Mouse (Mus musculus) heart, embryonic 15.5 days (tissue): ENCODE data around the gene Flii. TPM values are rescaled to one million over a fixed set of nuclear protein-coding genes. Genes with fewer than 3 reads are reported as not detected.
A peak's percentile ranks its signal among the peaks of the same experiment; 100 is the strongest.

Experiments used
- ATAC-seq: fragments of 200-750 bp; cut with Nextera tagmentation; replicated peaks from 2 replicates; pipeline ENCODE4 v1.8.0; 2017; ENCODE audit warnings: low read depth, moderate TSS enrichment; ENCODE audit not compliant: insufficient number of reproducible peaks, insufficient read depth, low FRiP score
- H3K27ac ChIP-seq: fragments of 300-500 bp; sonication (generic); 2 replicates; pipeline ENCODE4 v1.5.1; 2015; ENCODE audit warnings: mild to moderate bottlenecking, inconsistent platforms
- H3K27me3 ChIP-seq: fragments of 300-500 bp; sonication (generic); 2 replicates; pipeline ENCODE4 v1.6.1; 2015; ENCODE audit warnings: inconsistent platforms
- H3K36me3 ChIP-seq: fragments of 300-500 bp; sonication (generic); 2 replicates; pipeline ENCODE4 v1.6.1; 2015; ENCODE audit warnings: mild to moderate bottlenecking, inconsistent platforms
- H3K4me1 ChIP-seq: fragments of 300-500 bp; sonication (generic); replicated peaks from 2 replicates; pipeline ENCODE4 v1.6.1; 2015; ENCODE audit warnings: inconsistent platforms
- H3K4me2 ChIP-seq: fragments of 300-500 bp; sonication (generic); 2 replicates; pipeline ENCODE4 v1.6.1; 2015; ENCODE audit warnings: inconsistent platforms, mild to moderate bottlenecking, moderate library complexity
- H3K4me3 ChIP-seq: fragments of 300-500 bp; sonication (generic); 2 replicates; pipeline ENCODE4 v1.5.1; 2015; ENCODE audit warnings: mild to moderate bottlenecking, inconsistent platforms
- H3K9ac ChIP-seq: fragments of 300-500 bp; sonication (generic); 2 replicates; pipeline ENCODE4 v1.6.1; 2015; ENCODE audit warnings: mild to moderate bottlenecking, inconsistent platforms
- H3K9me3 ChIP-seq: fragments of 300-500 bp; sonication (generic); replicated peaks from 2 replicates; pipeline ENCODE4 v1.6.1; 2016; ENCODE audit warnings: inconsistent platforms
- WGBS: fragments of 180-500 bp; shearing (Covaris S2); methylation state at CpG from one replicate; pipeline ENCODE4 v1.1.7; 2015; ENCODE audit warnings: mixed read lengths; 5-methylcytosine and 5-hydroxymethylcytosine counted together
- polyA plus RNA-seq: library from polyadenylated mRNA; unstranded; fragments of >200 nt; fragmentation: Nextera tagmentation; extraction: Ambion mirVana; gene quantifications from 2 replicates; pipeline ENCODE4 v1.2.1, GENCODE M21; 2015

Flii gene
- polyA plus RNA-seq: 66.3 and 85.1 TPM in 2 replicates

DNA sequence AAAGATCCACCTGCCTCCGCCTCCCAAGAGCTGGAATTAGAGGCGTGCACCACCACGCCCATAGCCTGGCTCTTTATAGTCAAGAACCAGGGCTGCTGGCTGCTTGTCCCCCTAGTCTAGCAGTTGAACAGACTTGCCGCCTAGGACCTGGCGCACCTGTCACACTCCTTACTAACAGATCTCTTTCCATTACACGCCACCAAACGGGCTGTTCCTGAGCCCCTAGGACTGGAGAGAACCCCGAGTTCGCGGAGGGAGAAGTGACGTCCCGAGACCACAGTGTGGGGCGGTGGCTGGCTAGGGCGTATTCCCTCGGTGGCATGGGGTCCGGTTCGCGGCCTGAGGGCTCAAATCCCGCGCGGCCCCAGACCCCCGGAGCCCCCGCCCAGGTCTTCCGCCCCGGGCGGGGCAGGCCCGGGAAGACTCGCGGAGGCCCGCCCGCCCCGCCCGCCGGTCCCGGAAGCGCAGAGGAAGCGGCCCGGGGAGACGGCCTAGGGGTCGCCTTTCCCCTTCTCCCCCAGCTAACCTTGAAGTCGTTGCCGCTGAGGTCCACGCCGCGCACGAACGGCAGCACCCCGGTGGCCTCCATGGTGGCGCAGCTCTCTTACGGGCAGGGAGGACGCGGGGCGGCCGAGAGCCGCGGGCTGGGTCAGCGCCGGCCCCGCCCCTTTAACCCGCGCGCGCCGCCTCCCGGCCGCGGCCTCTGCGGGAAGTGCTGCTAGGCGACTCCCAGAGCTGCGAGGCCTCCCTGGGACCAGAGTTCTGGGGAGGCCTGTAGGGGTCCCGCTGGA lies at the start of gene Flii:
Gene Flii (minus strand): TSS at position 663 of the 791 bp plus-strand sequence.
- WGBS: under 1% methylated on average over 70 of the region's 71 CpGs
- Histone ChIP-seq H3K27me3 (no peaks in the 10 kb centered on the region), H3K4me1 (peaks cover 25% of the 10 kb centered on the region), H3K4me3 (peak within 1 kb of the TSS; percentile 84), H3K4me2 (peak within 1 kb of the TSS; percentile 74), H3K9me3 (no peaks in the 10 kb centered on the region), H3K9ac (peak within 1 kb of the TSS; percentile 90), H3K36me3 (peaks cover 41% of the 10 kb centered on the region), H3K27ac (peak within 1 kb of the TSS; percentile 88)
- ATAC-seq: peak; percentile 81

DNA sequence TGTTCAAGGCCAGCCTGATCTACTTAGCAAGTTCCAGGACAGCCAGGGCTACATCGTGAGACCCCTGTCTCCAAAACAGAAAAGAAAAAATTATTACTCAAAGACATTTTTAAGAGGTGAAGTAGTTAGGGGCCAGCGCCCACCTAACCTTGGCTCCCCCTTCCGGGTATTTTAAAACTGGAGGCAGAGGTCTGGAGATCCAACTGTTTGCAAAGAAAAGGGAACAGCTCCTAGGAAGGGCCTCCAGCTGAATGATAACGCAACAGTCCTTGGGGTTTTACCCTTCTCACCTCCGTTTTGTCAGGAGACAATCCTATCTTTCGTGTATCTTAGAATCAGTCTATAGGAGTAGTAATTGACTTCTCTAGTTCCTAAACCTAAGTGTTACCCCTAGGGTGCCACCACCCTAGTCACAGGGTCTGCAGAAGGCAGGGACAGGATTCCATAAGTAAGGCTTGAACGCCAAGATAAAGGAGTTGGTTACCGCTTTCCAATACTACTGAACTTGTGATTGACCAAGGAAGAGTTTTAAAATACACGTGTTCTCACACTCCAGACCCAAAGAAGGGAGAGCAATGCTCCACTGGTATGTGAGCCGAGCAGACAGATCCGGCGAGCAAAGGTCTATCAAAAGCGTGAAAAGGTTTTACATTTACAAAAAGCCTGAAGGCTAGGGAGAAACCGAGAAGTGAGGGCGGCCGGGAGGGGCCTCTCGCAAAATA lies 49.2 kb upstream of the Flii start:
- Histone ChIP-seq H3K27me3 (no peaks in the 10 kb centered on the region), H3K36me3 (peaks cover 3% of the 10 kb centered on the region), H3K4me1 (peaks cover 56% of the 10 kb centered on the region), H3K4me3 (peak overlapping the region; percentile 70), H3K27ac (peak overlapping the region; percentile 89), H3K9ac (peak overlapping the region; percentile 67), H3K9me3 (no peaks in the 10 kb centered on the region), H3K4me2 (peak overlapping the region; percentile 73)
- 4% methylated on average over 17 of the region's 17 CpGs for WGBS
- no peak for ATAC-seq

DNA sequence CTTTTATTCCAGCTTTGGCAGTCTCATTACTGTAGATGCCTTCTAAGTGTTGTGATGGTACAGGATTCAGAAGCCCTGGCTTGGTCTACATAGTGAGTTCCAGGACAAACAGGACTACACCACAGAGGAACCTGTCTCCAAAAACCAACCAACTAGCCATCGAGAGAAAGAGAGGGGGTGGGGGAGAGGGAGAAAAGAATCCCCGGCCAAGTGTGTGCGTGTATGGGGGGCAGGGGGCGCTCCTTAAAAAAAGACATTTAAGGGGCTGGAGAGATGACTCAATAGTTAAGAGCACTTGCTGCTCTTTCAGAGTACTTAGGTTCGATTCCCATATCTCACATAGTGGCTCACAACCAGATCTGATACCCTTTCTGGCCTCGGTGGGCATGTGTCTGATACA lies 48.5 kb upstream of the Flii start:
- Histone ChIP-seq H3K4me2 (peak overlapping the region; percentile 73), H3K9ac (no peak overlapping the region), H3K4me1 (peaks cover 49% of the 10 kb centered on the region), H3K9me3 (no peaks in the 10 kb centered on the region), H3K4me3 (peak overlapping the region; percentile 70), H3K27ac (no peak overlapping the region), H3K36me3 (peaks cover 3% of the 10 kb centered on the region), H3K27me3 (no peaks in the 10 kb centered on the region)
- ATAC-seq: no peak
- 41% methylated on average over 6 of the region's 6 CpGs for WGBS

DNA sequence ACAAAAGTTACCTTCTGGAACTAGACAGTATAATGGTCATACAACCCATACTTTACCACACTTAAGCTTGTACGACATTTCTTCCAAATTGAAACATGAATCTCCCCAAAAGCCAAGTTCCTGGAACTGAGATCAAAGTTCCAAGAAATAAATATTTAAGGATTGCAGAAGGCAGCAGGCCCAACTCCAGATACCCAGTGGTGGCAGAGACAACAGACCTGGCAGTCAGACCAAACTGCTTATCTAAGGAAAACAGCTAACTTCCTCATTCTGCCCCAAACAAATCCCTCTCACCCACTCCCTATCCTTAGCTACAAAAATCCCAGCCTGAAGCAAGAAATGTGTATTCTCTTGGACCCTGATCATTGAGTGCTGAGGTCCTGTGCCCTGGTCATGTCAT lies 47.8 kb upstream of the Flii start:
- no peak for ATAC-seq
- Histone ChIP-seq H3K4me2 (peak overlapping the region; percentile 73), H3K36me3 (peaks cover 3% of the 10 kb centered on the region; the same call in 1 of the 2 replicates), H3K4me3 (no peak overlapping the region; the same call in 1 of the 2 replicates), H3K9me3 (no peaks in the 10 kb centered on the region), H3K9ac (no peak overlapping the region), H3K27ac (no peak overlapping the region), H3K4me1 (peaks cover 41% of the 10 kb centered on the region), H3K27me3 (no peaks in the 10 kb centered on the region)
- 48% methylated on average over 1 of the region's 1 CpGs for WGBS

DNA sequence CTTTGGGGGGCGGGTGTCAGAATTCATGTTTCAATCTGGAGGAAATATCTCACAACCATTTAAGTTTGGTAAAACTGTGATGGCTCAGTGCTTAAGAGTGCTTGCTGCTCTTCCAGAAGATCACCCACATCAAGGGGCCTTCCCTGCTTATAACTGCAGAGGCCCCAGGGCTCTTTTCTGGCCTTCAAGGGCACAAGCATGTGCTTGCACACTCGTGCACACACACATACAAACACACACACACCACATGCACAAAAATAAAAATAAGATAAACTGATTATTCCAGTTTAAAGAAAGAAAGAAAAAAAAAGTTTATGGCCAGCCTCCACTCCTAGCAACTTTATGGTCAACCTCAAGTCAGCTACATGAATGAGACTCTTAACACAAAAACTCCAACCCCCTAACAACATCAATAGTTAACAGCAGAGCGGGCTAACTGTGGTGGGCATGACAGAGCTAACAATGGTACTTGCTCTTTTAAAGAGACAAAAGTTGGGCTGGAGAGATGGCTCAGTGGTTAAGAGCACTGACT lies 47.2 kb upstream of the Flii start:
- 80% methylated on average over 3 of the region's 3 CpGs for WGBS
- H3K27ac ChIP-seq: no peak overlapping the region
- no peak overlapping the region for H3K9ac ChIP-seq
- no peaks in the 10 kb centered on the region for H3K36me3 ChIP-seq
- ATAC-seq: no peak
- no peak overlapping the region for H3K4me3 ChIP-seq
- H3K4me2 ChIP-seq: no peak overlapping the region
- peaks cover 35% of the 10 kb centered on the region for H3K4me1 ChIP-seq
- no peaks in the 10 kb centered on the region for H3K27me3 ChIP-seq
- H3K9me3 ChIP-seq: no peaks in the 10 kb centered on the region

DNA sequence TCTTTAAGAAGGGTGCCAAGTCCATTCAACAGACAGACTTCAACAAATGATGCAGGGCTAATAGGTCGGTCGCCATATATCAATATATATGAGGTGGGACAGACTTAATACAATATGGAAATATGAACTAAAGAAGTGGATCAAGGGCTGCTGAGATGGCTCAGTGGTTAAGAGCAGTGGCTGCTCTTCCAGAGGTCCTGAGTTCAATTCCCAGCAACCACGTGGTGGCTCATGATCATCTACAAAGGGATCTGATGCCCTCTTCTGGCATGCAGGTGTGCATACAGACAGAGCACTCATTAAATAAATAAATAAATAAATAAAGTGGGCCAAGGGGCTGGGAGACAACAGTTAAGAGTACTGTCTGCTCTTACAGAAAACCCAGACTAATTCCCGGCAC lies 45.1 kb upstream of the Flii start:
- ATAC-seq: no peak
- WGBS: 82% methylated on average over 4 of the region's 4 CpGs
- H3K4me3 ChIP-seq: no peak overlapping the region
- no peak overlapping the region for H3K9ac ChIP-seq
- no peaks in the 10 kb centered on the region for H3K36me3 ChIP-seq
- H3K27ac ChIP-seq: no peak overlapping the region
- H3K9me3 ChIP-seq: no peaks in the 10 kb centered on the region
- no peaks in the 10 kb centered on the region for H3K27me3 ChIP-seq
- no peak overlapping the region for H3K4me2 ChIP-seq
- peaks cover 21% of the 10 kb centered on the region for H3K4me1 ChIP-seq

DNA sequence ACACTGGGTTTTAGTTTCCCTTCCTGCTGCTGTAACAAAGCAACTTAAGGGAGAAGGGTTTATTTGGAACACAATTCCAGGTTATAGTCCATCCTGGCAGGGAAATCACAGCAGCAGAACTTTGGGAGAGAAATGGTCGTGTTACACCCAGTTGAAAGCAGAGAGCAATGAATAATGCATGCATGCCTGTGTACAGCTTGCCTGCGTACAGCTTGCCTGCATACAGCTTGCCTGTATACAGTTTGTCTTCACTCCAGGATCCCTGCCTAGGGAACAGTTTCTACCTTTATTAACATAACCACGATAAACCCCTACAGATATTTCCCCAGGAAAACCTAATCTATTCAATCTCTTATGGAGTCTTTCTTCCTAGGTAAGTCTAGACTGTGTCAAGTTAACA lies 43.7 kb upstream of the Flii start:
- Histone ChIP-seq H3K27ac (no peak overlapping the region), H3K4me2 (no peak overlapping the region), H3K27me3 (no peaks in the 10 kb centered on the region), H3K9me3 (no peaks in the 10 kb centered on the region), H3K4me1 (peaks cover 15% of the 10 kb centered on the region), H3K9ac (no peak overlapping the region), H3K36me3 (no peaks in the 10 kb centered on the region), H3K4me3 (no peak overlapping the region)
- WGBS: 85% methylated on average over 3 of the region's 3 CpGs
- ATAC-seq: no peak

DNA sequence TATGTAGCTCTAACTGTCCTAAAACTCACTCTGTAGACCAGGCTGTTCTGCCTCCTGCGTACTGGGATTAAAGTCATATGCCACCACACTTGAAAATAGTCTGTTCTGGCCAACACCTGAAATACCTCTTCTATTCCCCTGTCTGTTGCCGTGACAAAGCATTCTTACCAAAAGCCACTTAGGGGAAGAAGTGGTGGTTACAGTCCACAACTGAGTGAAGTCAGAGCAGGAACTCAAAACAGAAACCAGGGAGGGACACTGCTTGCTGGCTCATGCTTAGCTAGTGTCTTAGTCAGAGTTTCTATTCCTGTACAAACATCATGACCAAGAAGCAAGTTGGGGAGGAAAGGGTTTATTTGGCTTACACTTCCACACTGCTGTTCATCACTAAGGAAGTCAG lies 42.3 kb upstream of the Flii start:
- Histone ChIP-seq H3K27me3 (no peaks in the 10 kb centered on the region), H3K4me1 (0 out of 2 replicates have a peak, but pooled peaks cover 4% of the 10 kb centered on the region), H3K4me3 (no peak overlapping the region), H3K36me3 (no peaks in the 10 kb centered on the region), H3K9me3 (no peaks in the 10 kb centered on the region), H3K4me2 (no peak overlapping the region), H3K27ac (no peak overlapping the region), H3K9ac (no peak overlapping the region)
- WGBS: 82% methylated on average over 2 of the region's 2 CpGs
- no peak for ATAC-seq

DNA sequence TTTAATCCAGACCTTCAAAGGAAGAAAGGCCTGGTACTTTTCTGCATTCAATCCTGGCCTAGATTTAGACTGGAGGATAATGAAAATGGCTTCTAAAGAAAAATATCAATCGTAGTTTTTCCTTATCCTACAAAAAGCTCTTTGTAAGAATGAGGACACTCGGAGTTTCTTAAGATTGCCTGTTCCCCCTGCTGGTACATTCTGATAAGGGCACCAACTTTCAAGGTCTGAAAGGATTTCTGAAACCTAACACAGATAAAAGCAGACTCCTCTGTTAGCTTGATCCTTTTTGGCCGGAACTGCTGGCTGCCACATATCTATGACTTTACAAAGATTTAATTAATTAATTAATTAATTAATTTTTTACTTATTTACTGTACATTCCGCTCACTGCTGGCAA lies 39.9 kb upstream of the Flii start:
- no peak overlapping the region for H3K27ac ChIP-seq
- H3K4me2 ChIP-seq: no peak overlapping the region
- H3K27me3 ChIP-seq: no peaks in the 10 kb centered on the region
- H3K4me3 ChIP-seq: no peak overlapping the region
- no peak for ATAC-seq
- WGBS: 68% methylated on average over 4 of the region's 4 CpGs
- no peak overlapping the region for H3K9ac ChIP-seq
- peaks cover under 1% of the 10 kb centered on the region for H3K36me3 ChIP-seq
- H3K4me1 ChIP-seq: no peaks in the 10 kb centered on the region
- H3K9me3 ChIP-seq: no peaks in the 10 kb centered on the region

DNA sequence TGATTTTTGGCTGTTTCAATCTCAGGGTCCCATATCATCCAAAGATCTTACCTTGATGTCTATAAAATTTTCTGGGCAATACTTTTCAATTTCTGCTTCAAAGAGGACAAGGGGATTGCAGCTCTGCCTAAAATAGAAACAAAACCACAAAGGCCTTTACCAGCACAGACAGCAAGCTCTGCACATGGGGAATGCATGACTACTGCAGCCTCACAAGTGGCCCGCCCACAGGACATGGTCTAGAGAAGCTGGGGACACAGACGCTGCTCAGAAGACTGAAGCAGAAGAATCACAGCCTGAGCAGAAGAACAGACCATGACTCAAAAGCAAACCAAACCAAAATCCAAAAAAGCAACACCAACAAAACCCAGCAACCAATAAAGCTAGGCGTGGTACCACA lies 34.6 kb upstream of the Flii start:
- WGBS: 73% methylated on average over 3 of the region's 3 CpGs
- no peaks in the 10 kb centered on the region for H3K27me3 ChIP-seq
- peaks cover 38% of the 10 kb centered on the region for H3K36me3 ChIP-seq
- H3K9ac ChIP-seq: no peak overlapping the region
- ATAC-seq: no peak
- H3K27ac ChIP-seq: no peak overlapping the region
- H3K4me2 ChIP-seq: no peak overlapping the region
- H3K4me3 ChIP-seq: no peak overlapping the region
- H3K4me1 ChIP-seq: no peaks in the 10 kb centered on the region
- H3K9me3 ChIP-seq: no peaks in the 10 kb centered on the region

DNA sequence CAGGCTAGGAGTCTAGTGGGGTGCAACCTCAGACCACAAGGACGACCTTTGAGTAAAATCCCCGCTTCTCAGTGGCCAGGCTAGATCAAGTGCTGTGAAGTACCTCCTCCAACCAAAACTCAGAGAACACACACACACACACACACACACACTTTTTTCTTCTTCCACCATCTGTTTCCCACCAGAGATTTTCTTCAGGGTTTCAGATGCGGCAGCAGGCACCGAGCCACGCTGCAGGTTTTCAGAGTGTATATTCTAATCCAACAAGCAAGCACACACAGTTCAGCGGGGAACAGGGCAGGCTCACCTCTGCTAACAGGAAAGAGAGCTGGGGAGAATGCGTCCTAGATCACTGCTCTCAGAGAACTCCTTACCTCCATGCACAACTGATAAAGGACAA lies 28.5 kb upstream of the Flii start:
- Histone ChIP-seq H3K36me3 (peaks cover 74% of the 10 kb centered on the region), H3K9ac (no peak overlapping the region), H3K27me3 (no peaks in the 10 kb centered on the region), H3K4me2 (no peak overlapping the region), H3K27ac (no peak overlapping the region), H3K4me1 (no peaks in the 10 kb centered on the region), H3K4me3 (no peak overlapping the region), H3K9me3 (no peaks in the 10 kb centered on the region)
- 81% methylated on average over 7 of the region's 7 CpGs for WGBS
- ATAC-seq: no peak
